Mouse (Mus musculus) cerebellum, postnatal 36 days (tissue): Measurements from ENCODE around the gene Cep112.
A peak's percentile ranks its signal among the peaks of the same experiment; 100 is the strongest.

Experiments used
- DNase-seq, 2 experiments: peaks; one replicate each; pipeline ENCODE4 v3.0.0; 2021 to 2022; ENCODE audit warnings: mixed read lengths in 2 of 2

The Cep112 gene

DNA sequence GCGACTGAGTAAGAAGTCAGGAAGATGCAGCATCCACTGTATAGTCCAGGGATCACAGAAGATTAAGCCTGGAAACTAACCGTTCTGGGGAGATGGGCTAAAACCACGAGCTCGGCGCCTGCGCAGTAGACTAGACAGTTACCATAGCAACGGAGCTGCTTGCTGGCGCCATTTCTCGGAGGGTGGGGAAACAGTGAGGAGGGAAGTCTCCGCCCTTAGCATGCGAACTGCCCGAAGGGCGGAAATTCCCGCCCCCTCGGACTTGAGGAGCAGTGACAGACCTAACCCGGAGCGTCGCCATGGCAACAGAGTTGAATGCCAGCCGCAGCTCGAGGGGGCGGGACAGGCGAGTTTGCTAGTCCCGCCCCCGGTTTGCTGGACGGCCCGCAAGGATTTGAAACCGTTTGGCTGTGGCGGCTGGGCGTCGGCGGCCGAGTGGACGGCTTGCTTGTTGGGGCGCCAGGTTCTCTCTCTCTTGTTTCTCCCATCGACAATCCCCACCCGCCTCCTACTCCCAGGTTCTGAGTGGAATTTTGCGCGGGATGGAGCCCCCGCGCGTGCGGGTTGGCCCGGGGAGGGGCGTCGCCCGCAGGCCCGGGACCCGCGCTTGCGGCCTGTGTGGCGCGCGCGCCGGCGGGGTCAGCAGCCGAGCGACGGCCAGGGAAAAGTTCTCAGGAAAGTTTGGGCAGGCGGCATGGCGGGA lies at the start of gene Cep112:
Gene Cep112 (plus strand): TSS at position 304 of the 703 bp plus-strand sequence.
- DNase-seq, result peak; percentile 87 to 88

DNA sequence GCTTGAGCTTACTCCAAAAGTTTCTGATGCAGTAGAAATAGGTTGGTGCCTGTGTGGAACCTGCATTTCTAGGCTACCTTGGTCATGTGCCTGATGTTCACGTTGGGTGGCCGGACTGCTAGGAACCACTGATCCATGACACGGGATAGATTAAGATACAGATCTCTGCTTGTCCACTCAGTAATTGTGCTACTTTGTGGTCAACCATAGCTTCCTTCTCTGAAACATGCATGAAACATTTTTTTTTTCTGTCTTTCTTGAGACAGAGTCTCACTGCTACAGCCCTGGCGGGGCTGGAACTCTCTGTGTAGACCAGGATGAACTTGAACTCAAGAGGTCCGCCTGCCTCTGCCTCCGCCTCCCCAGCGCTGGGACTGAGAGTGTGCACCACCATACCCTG lies 48.2 kb upstream of the Cep112 start:
- DNase-seq, result no peak

DNA sequence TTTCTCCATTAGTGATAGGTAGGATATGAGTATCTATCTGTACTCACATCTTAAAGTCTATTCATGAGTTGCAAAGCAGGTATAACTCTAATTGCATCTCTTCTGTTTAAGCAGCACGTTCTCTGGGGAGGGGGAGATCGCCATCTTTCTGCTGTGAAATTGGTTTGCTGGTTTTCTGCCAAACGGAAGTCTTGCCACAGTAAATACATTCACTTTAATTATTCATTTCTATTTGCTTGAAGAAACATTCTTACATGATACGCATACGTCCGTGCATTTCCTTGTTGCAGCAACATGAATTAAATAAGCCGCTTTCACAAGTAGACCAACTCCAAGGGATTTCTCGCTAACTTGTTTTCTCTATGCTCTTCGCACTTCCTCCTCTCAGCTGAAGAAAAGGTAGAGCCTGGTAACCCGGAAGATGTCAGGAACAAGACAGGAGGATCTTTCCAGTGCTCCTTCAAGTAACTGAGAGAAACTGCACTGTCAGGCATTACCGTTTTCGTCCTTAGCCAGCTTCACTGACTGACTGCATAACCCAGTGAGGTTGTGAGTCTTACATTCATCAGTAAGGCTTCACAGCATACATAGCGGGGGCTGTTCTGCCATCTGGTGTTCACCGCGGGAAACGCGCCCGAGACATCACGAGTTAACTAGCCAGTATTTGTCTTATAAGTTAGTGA lies 47.2 kb upstream of the Cep112 start:
- DNase-seq, result peak; percentile 70 to 80

DNA sequence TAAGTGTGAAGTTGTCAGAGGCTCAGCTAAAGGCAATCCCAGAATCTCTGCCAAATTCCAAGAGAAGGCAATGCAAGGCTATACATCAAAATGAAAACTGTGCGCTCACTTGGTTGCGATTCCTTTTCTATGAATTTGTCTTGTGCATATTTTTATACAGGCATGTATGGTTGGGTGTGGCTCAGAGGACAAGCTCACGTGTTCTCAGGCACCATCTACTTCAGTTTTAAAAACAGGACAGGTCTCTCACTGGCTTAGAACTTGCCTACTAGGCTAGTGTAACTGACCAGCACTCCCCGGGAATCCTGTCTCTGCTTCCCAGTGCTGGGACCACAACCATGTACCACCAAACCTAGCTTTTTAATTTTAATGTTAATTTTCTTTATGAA lies 46.6 kb upstream of the Cep112 start:
- no peak for DNase-seq

DNA sequence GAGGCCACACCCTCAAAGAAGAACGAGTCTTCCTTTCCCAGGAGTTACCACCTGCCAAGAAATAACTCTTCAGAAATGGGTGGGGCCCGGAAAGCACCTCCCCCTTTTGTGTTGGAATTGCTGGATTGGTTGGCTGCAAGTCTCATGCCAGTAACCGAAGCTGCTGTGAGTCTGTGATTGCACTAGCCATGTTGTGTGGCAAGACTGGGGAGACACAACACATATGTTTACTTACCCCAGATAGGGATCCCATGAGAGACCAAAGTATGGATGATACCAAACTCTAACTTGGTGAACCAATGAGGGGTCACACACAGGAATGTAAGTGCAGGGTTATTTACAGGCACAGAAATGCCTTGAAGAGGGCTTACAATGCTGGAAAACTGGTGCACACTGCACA lies 42.3 kb upstream of the Cep112 start:
- DNase-seq, result no peak

DNA sequence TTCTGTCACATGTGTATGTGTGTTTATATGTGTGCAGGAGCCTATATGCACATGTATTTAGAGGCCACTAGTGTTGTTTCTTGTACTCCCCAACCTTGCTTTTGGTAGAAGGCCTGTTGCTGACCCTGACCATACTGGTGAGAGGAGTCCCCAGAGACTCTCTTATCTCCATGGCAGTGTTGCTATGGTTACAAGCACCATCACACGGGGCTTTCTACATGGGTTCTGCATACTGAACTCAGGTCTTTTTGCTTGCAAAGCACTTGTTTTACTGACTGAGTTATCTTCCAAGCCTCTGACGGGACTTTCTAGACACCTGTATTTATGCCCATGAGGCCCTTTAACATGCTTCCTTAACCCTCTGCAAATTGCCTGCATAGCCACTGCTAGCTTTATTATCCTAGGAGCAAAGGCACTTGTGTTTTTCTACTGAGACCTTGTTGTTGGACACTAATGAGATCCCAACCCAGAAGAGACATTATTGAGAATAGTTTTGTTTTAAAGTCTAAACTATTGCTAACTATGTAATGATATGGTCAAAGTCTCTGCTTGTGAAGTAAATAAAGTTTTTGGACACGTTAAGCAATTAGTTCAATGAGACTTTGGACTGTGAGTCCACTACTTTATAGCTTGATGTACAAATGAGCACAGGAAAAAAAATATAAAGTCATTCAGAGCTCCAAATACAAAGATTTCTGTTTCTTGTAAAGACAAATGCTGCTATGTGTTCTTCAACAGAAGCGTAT lies 39.9 kb upstream of the Cep112 start:
- no peak for DNase-seq

DNA sequence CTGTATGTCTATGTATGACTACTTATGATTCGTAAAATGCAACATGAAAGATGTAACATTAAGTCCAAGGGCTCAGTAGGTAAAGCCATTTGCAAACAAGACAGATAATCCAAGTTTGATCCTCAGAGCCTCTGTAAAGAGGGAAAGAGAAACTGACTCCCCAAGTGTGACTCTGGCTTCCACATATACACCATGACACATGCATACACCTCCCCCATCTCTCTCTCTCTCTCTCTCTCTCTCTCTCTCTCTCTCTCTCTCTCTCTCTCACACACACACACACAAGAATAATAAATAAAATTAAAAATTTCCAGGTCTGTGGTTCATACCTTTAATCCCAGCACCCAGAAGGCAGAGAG lies 39.3 kb upstream of the Cep112 start:
- no peak for DNase-seq

DNA sequence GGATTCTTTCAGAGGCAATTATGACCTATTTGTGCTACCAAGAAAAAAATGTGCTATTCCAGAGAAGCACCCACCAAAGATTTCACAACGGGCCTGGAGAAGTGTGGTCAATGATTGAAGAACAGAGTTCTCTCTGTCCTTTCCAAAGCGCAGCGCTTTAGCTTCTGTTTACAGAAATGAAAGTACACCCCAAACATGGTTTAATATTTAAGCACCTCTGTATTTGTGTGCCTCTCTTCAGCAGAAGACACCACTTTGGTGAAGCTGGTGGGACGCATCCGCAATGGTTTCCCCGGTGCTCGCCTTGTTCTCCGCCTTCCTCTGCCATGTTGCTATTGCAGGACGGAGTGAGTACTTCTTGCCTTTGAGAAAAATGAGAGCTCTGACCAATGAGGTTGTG lies 29.9 kb upstream of the Cep112 start:
- DNase-seq, result no peak

DNA sequence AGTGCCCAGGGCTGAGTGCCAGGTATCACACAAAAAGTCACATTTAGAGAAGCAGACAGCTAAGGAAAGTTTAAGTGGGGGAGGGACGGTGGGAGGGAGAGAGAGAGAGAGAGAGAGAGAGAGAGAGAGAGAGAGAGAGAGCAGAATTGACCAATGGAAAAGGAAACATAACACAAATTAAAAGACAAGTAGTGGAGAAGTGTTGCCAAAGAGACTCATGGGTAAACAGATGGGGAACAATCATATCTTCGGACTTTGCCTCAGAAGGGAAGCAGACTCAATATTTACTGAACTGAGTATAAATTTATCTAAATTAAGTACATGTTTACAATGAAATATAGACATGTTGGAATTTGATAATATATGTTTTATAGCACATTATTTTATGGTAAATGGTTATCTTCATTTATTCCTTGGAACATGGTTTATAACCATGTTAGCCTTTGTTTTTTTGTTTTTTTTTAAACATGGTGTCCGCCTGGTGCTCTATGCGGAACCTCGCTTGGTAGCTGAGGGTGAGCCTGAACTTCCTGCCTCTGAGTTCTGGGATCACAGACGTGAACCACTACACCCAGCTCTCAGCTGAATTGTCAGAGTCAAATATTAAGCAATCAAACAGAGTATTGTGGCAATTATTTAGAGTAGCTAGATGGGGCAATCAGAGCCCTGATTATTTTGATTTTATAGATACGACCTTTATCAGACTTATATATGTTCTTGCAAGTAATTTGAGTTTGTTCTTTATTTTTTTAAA lies 28.7 kb upstream of the Cep112 start:
- no peak for DNase-seq

DNA sequence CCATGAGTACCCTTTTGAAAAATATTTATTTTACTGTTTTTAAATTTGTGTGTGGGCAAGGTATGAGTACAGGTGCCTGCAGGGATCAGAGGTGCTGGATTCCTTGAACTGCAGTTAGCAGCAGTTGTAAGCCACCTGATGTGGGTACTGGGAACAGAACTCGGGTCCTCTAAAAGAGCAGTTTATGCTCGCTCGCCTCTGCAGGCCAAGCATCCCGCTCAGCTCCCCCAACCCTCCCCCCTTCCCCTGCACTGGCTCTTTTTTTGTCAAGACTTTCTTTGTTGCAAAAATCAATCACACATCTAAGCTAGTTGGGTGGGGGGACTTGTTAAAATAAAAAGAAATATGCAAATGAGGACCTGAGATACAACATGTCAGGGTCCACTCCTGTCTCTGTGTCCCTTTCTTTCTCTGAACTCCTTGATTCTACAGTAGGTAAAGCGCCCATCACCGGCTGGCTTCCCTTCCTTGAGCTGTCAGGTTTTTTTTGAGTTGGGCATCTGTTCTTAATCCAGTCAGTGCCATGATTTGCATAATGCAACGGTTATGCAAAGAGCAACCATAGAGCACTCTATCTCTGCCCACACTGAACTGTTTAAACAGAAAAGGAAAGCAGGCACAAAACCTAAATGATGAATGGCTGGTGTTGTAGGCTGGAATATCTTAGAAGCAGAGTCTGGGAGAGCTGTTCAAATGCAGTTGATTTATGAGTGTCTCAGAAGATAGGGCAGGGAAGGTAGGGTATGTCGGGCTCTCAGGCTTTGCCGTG lies 14.9 kb upstream of the Cep112 start:
- no peak for DNase-seq

DNA sequence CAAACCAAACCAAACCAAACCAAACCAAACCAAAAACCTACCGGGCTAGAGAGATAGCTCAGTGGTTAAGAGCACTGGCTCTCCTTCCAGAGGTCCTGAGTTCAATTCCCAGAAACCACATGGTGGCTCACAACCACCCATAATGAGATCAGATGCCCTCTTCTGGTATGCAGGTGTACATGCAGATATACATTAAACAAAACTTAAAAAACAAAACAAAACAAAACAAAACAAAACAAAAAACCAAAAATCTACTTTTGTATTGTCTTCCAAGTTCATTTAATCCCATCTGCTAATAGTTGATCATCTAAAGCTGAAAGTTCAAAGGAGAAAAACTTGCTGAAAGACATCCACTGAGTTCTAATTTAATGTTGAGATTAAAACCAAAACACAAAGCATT lies 8.6 kb upstream of the Cep112 start:
- DNase-seq, result no peak

DNA sequence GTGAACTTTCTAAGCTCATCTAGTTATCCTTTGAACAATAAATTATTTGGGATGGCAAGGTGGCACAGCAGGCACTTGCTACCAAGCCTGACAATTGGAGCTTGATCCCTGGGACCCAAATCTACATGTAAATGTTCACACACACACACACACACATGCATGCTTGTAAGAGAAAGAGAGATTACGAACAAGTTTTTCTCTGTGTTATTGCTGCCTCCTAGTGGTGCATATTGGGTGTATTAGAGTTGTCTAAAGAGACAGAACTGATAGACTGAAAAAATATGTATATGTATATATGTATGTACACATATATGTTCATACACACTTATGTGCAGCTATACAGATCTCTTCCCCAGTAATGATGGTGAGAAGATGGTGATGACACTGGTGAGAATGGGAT lies 6.5 kb upstream of the Cep112 start:
- no peak for DNase-seq

DNA sequence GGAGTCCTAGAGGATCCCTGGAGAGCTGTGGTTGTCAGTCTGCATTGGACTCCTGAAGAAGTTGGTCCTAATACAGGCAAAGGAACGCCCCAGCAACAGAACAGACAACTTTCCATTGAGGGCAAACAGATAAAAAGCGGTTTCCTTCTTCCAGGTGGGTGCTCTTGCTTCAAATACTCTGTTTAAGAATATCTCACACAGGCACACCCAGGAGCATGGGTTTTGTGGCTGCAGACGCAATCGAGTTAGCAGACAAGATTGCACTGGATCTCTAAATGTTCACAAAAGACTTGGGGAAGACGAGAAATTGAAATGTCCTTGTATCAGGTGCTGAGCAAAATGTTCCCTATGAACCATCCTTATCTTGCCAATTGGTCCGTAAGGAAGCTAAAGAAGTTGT lies 5.8 kb upstream of the Cep112 start:
- no peak for DNase-seq

DNA sequence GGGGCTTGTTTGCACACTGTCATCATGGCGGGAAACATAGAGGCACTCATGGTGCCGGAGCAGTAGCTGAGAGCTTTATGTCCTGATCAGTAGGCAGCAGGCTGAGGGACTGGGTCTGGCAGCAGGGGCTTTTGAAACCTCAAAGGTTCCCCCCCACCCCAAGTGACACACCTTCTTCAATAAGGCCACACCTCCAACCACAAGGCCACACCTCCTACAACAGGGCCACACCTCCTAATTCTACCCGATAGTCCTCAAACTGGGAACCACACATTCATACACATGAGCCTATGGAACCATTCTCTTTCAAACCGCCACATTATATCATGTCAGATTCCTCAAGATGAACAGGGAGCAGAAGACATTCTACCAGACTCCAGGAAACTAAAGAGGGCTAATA lies 4.2 kb upstream of the Cep112 start:
- no peak for DNase-seq

DNA sequence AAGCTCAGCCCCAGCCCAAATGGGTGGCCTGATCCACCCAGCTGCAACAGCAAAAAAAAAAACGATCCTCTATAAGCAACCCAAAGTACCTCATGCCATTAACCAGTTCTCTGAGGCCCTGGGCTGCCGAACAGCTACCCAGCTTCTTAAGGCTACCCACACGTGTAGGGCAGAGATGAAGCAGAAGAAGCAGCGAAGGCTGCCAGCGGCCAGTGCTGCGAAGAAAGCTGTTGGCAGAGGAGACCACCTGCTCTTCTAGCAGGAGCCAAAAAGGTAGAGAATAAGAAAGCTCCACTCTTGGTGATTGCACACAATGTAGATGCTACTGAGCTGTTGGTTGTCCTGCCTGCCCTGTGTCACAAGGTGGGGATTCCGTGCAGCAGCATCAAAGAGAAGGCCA lies 1.8 kb upstream of the Cep112 start:
- no peak for DNase-seq

DNA sequence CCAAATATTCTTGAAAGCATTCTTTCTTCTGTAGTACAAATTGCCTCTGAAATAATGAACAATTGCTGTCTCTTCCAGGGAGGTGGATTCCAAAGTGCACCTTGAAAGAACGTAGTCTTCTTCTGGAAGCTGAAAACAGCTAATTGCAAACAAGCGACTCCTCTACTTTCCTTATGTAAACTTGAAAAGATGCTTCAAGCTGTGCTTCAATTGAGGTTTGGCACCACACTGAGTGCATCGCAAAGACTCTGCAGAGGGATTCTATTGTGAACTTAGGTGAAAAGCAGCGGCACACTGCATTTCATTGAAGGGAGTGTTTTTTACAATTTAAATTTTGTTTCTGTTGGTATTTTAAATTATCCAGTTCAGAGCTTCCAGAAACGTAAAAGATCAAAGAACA lies 881 bp upstream of the Cep112 start:
- DNase-seq, result no peak

DNA sequence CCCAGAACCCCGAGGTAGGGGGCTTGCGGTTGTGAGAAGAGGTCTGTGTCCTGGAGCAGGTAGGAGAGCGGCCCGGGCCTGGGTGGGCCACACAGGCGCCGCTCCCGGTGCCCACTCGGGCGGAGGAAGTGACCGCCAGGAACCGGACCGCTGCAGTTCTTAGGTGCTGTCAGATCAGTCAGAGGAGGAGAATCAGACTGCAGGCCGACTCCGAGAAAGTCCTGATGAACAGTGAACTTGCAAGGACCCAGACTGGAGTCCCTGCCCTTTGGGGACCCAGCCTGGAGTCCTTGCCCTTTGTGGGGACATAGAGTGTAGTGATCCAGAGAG lies 565 bp downstream of the Cep112 start:
- no peak for DNase-seq

DNA sequence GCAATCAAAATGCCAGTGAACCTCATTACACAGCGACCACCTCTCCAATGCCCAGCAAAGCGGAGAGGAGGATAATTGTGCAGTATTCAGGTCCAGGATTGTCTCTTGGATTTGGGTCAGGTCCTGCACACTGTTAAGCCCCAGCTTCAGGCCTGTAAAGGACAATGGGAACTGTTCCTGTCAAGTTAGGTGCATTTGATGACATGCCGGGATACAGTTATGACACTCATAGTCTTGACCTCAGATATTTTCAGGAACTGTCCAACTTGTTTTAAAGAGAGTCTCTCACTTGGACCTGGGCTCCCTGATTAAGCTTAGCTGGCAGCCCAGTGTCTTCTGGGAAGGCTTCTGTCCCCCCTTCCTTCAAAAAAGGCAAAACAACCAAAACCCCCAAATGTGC lies 1.1 kb downstream of the Cep112 start:
- no peak for DNase-seq

DNA sequence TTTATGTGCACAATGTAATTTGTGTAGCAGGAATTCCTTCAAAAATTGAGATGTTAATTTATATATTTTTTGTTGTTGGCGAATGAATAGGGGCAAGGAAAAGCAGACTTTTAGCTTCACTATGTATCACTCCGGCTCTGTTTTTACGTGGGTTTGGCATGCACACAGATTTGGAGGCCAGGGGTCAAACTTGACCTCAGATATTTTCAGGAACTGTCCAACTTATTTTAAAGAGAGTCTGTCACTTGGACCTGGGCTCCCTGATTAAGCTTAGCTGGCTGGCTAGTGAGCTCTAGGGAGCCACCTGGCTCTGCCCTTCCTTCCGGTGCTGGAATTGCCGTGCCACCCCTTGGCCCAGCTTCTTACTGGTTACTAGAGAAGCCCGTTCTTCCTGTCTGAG lies 2.2 kb downstream of the Cep112 start:
- no peak for DNase-seq

DNA sequence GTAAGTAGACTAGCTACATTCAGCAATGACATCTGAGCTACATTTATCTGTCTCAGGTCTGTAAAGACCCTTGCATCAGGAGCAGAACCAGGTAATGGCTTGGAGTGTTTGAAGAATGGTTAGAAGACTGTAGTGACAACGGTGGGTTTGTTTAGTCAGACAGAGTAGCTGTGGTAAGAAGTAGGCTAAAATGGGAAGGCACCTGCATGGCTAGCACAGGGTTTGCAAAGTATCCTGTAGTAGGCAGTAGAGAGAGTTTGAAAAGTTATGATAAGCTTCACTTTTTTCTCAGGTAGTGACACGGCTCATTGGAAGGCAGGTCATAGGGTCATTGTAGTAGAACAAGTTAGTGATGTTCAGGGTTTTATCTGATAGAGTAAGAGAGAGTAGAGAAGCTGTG lies 4.1 kb downstream of the Cep112 start:
- DNase-seq, result no peak

DNA sequence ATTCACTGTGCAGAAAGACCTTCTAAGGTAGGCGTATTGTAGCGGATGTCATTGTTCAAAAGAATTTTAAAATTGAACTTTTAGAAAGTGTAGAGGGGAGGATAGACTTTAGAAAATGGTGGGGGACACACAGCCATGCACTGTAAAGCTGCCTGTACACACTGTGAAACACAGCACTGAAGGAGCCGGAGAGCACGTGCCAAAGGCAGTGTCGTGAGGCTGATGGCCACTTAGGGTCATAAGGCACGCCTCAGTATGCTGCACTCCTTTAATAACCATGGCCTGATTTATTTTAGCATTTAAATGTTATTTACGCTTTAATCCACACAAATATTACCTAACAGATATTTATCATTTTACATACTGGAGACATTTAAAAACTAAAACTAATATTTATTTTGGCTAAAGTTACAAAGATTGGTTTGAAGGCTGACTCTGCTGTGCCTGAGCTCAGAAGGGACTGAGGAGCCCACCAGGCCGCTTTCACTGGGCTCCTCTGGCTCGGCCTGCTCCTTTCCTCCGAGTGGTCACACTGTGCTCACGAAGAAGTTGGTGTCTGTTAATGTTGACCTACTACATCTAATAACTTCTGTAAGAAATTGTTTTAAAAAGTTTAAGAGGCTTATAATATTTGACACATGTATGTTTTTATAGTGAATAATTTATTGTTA lies 19.0 kb downstream of the Cep112 start:
- no peak for DNase-seq

DNA sequence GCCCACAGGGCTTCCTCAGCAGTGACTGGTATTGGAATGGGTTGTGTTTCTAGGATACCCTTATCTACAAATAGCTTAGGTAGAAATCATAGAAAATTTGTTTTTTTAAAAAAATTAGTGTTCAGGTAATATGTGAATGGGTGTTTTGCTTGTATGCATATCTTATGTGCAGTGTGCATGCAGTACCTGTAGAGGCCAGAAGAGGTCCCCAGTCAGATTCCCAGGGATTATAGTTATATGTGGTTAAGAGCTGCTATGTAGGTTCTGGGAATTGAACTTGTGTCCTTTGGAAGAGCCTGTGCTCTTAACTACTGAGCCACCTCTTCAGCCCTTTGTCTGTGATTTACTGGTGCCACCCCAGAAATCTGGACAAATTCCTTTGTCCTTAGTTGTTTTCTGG lies 22.2 kb downstream of the Cep112 start:
- no peak for DNase-seq
